Mouse (Mus musculus) hindbrain, embryonic 11.5 days (tissue): Measurements from ENCODE around the gene Cacna1e. TPM values are rescaled to one million over a fixed set of nuclear protein-coding genes. Genes with fewer than 3 reads are reported as not detected.

Experiments
- ATAC-seq: fragments of 200-750 bp; cut with Nextera tagmentation; 2 replicates; pipeline ENCODE4 v1.8.0; 2017; ENCODE audit warnings: mild to moderate bottlenecking, moderate TSS enrichment, moderate library complexity; ENCODE audit not compliant: low FRiP score
- DNase-seq: peaks from one replicate; pipeline ENCODE4 v3.0.0-alpha.2; 2015; ENCODE audit warnings: low spot score
- H3K27ac ChIP-seq: fragments of 300-500 bp; sonication (generic); 2 replicates; pipeline ENCODE4 v1.5.1; 2014; ENCODE audit warnings: mild to moderate bottlenecking, low read depth, low read length
- H3K27me3 ChIP-seq: fragments of 300-500 bp; sonication (generic); 2 replicates; pipeline ENCODE4 v1.6.1; 2014; ENCODE audit warnings: mild to moderate bottlenecking, low read length, moderate library complexity, mixed read lengths; ENCODE audit not compliant: control insufficient read depth, insufficient read depth
- H3K36me3 ChIP-seq: fragments of 300-500 bp; sonication (generic); 2 replicates; pipeline ENCODE4 v1.6.1; 2014; ENCODE audit warnings: mild to moderate bottlenecking, low read length, moderate library complexity, mixed read lengths; ENCODE audit not compliant: control insufficient read depth, insufficient read depth
- H3K4me1 ChIP-seq: fragments of 300-500 bp; sonication (generic); replicated peaks from 2 replicates; pipeline ENCODE4 v1.6.1; 2014; ENCODE audit warnings: low read length, mixed read lengths; ENCODE audit not compliant: control insufficient read depth, insufficient read depth
- H3K4me2 ChIP-seq: fragments of 300-500 bp; sonication (generic); replicated peaks from 2 replicates; pipeline ENCODE4 v1.6.1; 2014; ENCODE audit warnings: mild to moderate bottlenecking, low read depth, low read length
- H3K4me3 ChIP-seq: fragments of 300-500 bp; sonication (generic); 2 replicates; pipeline ENCODE4 v1.5.1; 2014; ENCODE audit warnings: low read depth, low read length
- H3K9ac ChIP-seq: fragments of 300-500 bp; sonication (generic); 2 replicates; pipeline ENCODE4 v1.6.1; 2014; ENCODE audit warnings: low read depth, low read length
- H3K9me3 ChIP-seq: fragments of 300-500 bp; sonication (generic); 2 replicates; pipeline ENCODE4 v1.6.1; 2016; ENCODE audit warnings: low read length; ENCODE audit not compliant: control insufficient read depth
- WGBS: fragments of 180-500 bp; shearing (Covaris S2); extraction: QIAGEN DNeasy Blood & Tissue Kit; methylation state at CpG from one replicate; pipeline ENCODE4 v1.1.7; 2014; 5-methylcytosine and 5-hydroxymethylcytosine counted together
- polyA plus RNA-seq: library from polyadenylated mRNA; unstranded; fragments of >200 nt; fragmentation: Nextera tagmentation; extraction: Ambion mirVana; gene quantifications from 2 replicates; pipeline ENCODE4 v1.2.1, GENCODE M21; 2014

Cacna1e gene
- polyA plus RNA-seq, 1 experiment from 2014 or later: 3.9 TPM

- no peak for ATAC-seq
- Histone ChIP-seq H3K4me3 (no peak overlapping the region), H3K4me2 (no peak overlapping the region), H3K9me3 (no peaks in the 10 kb centered on the region), H3K4me1 (no peaks in the 10 kb centered on the region), H3K27ac (no peak overlapping the region), H3K27me3 (no peaks in the 10 kb centered on the region), H3K36me3 (no peaks in the 10 kb centered on the region), H3K9ac (no peak overlapping the region)
- DNase-seq: no peak
- WGBS: 84% methylated on average over 2 of the region's 2 CpGs
These were observed 181.7 kb downstream of the Cacna1e start for GRCm38 (mm10) chr1:154702623-154703022.

DNA sequence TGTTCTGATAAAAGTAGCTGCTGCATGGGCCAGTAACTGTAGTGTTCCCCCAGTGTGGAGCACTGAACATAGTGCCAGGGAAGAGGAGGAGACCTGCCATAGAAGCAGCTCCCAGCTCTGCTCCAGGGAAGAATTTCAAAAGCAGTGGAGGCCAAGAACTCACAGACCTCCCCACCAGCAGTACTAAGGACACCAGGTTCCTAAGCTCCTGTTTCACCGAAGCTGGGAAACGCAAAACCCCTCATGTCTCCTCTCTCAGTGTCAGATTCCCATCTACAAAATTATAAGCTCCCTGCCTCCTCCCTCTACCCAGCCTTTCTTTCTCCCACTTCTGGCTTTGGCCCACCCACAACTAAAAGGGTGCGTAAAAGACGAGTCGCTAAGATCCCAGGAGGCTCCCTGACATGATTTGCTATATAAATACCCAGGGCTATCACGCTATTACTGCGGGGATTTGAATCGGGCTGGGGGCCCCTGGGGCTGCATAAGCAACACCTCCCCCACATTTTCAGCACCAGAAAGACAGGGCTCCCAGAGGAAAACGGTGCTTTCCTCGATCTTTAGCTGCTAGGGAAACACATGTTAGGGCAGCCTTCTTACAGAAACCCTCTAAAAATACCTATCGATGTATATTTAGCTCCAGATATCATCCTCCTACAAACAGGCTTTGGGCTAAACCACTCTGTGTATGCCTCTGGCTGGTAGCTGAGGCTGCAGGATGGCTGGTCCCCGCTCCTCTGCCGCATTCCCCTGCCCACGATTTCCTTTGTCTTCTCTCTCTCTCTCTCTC is 195.2 kb downstream of the Cacna1e start:
- Histone ChIP-seq H3K9me3 (no peaks in the 10 kb centered on the region), H3K4me1 (no peaks in the 10 kb centered on the region), H3K4me2 (no peak overlapping the region), H3K27me3 (no peaks in the 10 kb centered on the region), H3K27ac (no peak overlapping the region), H3K9ac (peak overlapping the region; percentile 11; the same call in 1 of the 2 replicates), H3K36me3 (no peaks in the 10 kb centered on the region), H3K4me3 (no peak overlapping the region)
- ATAC-seq (no peak), DNase-seq (peak; percentile 6)
- 46% methylated on average over 14 of the region's 14 CpGs for WGBS

DNA sequence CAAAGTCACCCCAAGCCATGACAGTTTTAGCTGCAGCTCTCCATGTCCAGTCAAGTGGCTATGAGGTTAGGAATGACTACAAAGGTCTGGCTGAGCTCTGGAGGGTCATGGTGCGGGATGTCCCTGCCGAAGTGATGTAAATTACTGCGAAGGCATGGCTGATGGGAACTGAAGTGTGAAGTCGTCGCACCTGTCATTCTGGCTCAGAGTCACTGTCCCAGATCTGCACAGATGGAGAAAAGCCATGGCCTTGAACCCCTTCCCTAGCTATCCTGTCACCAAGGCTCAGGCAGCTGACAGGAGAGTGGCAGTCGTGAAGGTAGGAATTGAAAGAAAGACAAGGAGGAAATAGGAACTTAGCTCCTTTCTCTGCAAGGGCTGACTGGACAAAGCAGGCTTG is 197.4 kb downstream of the Cacna1e start:
- H3K36me3 ChIP-seq: no peaks in the 10 kb centered on the region
- H3K4me1 ChIP-seq: no peaks in the 10 kb centered on the region
- H3K4me3 ChIP-seq: no peak overlapping the region
- no peaks in the 10 kb centered on the region for H3K9me3 ChIP-seq
- no peak overlapping the region for H3K4me2 ChIP-seq
- ATAC-seq (no peak), DNase-seq (no peak)
- 69% methylated on average over 6 of the region's 6 CpGs for WGBS
- H3K27ac ChIP-seq: no peak overlapping the region
- no peaks in the 10 kb centered on the region for H3K27me3 ChIP-seq
- H3K9ac ChIP-seq: no peak overlapping the region

- Histone ChIP-seq H3K27me3 (no peaks in the 10 kb centered on the region), H3K4me3 (no peak overlapping the region), H3K4me2 (no peak overlapping the region), H3K9ac (no peak overlapping the region), H3K27ac (no peak overlapping the region), H3K36me3 (no peaks in the 10 kb centered on the region), H3K9me3 (no peaks in the 10 kb centered on the region), H3K4me1 (no peaks in the 10 kb centered on the region)
- DNase-seq (no peak), ATAC-seq (no peak)
- WGBS: 93% methylated on average over 1 of the region's 1 CpGs
These were observed 200.7 kb downstream of the Cacna1e start for GRCm38 (mm10) chr1:154683477-154684106.

- Histone ChIP-seq H3K9me3 (no peaks in the 10 kb centered on the region), H3K4me3 (no peak overlapping the region), H3K27ac (no peak overlapping the region), H3K36me3 (no peaks in the 10 kb centered on the region), H3K9ac (no peak overlapping the region), H3K4me2 (no peak overlapping the region), H3K4me1 (no peaks in the 10 kb centered on the region), H3K27me3 (no peaks in the 10 kb centered on the region)
- 19% methylated on average over 1 of the region's 1 CpGs for WGBS
- DNase-seq (no peak), ATAC-seq (no peak)
These were observed 205.3 kb downstream of the Cacna1e start for GRCm38 (mm10) chr1:154678989-154679388.

GRCm38 (mm10) chr1:154678151-154678550 is 206.2 kb downstream of the Cacna1e start:
- H3K4me3 ChIP-seq: no peak overlapping the region
- H3K9me3 ChIP-seq: no peaks in the 10 kb centered on the region
- H3K27ac ChIP-seq: no peak overlapping the region
- no peak overlapping the region for H3K4me2 ChIP-seq
- ATAC-seq: no peak
- no peak overlapping the region for H3K9ac ChIP-seq
- no peaks in the 10 kb centered on the region for H3K4me1 ChIP-seq
- 51% methylated on average over 3 of the region's 3 CpGs for WGBS
- no peaks in the 10 kb centered on the region for H3K36me3 ChIP-seq
- no peaks in the 10 kb centered on the region for H3K27me3 ChIP-seq
- DNase-seq: no peak

DNA sequence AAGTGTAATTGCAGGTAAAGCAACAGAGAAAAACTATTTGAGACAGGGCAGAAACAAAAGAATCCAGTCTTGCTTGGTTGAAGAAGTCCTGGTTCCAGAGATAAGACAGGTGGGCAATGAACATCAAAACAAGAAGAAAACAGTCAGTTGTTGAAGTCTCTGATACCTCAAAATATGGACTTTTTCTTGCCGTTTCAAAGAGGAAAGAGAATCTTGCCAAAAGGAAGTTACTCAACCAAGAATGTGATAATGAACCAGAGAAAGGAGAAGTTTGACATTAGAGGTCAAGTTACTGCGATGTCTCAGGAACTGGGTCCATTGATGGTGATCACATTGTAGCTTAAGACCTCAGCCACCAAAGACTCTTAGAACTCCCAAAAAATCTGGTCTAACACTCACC is 206.6 kb downstream of the Cacna1e start:
- H3K9ac ChIP-seq: no peak overlapping the region
- H3K27me3 ChIP-seq: no peaks in the 10 kb centered on the region
- ATAC-seq (no peak), DNase-seq (no peak)
- no peak overlapping the region for H3K27ac ChIP-seq
- H3K4me2 ChIP-seq: no peak overlapping the region
- H3K4me1 ChIP-seq: no peaks in the 10 kb centered on the region
- H3K9me3 ChIP-seq: no peaks in the 10 kb centered on the region
- no peaks in the 10 kb centered on the region for H3K36me3 ChIP-seq
- WGBS: 64% methylated on average over 2 of the region's 2 CpGs
- no peak overlapping the region for H3K4me3 ChIP-seq

- DNase-seq (no peak), ATAC-seq (no peak)
- no peak overlapping the region for H3K4me2 ChIP-seq
- no peaks in the 10 kb centered on the region for H3K27me3 ChIP-seq
- H3K9ac ChIP-seq: no peak overlapping the region
- H3K9me3 ChIP-seq: no peaks in the 10 kb centered on the region
- H3K27ac ChIP-seq: no peak overlapping the region
- H3K4me3 ChIP-seq: no peak overlapping the region
- no peaks in the 10 kb centered on the region for H3K36me3 ChIP-seq
- H3K4me1 ChIP-seq: no peaks in the 10 kb centered on the region
These were observed 220.6 kb downstream of the Cacna1e start for GRCm38 (mm10) chr1:154663721-154664120.

DNA sequence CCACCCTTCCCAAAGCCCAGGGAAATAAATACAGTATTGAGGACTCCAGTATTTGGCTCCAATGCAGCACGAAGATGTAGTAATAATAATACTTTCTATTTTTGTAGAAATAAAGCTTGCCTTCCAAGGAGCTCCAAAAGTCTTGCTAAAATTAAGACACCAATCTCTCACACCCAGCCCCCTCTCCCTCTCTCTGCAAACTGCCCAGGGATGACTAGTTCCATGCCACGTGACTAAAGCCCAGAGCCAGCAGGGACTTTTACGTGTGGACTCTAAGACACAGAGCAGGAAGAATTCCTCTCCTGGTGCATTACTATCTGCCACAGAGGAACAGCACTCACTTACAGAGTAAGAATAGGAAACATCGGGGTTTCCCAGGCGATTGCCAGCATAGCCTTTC is 222.3 kb downstream of the Cacna1e start:
- no peak overlapping the region for H3K27ac ChIP-seq
- H3K9me3 ChIP-seq: no peaks in the 10 kb centered on the region
- no peak overlapping the region for H3K4me2 ChIP-seq
- no peaks in the 10 kb centered on the region for H3K36me3 ChIP-seq
- H3K9ac ChIP-seq: no peak overlapping the region
- no peaks in the 10 kb centered on the region for H3K27me3 ChIP-seq
- 75% methylated on average over 5 of the region's 5 CpGs for WGBS
- ATAC-seq: no peak
- no peaks in the 10 kb centered on the region for H3K4me1 ChIP-seq
- DNase-seq: no peak
- no peak overlapping the region for H3K4me3 ChIP-seq
